Mouse (Mus musculus) kidney, postnatal 4 days (tissue): ENCODE results near the gene Ildr1.

ENCODE experiments used
- DNase-seq, 2 experiments: peaks; one replicate each; pipeline ENCODE4 v3.0.0; 2021; ENCODE audit warnings: mixed read lengths in 2 of 2

The Ildr1 gene

GRCm38 (mm10) chr16:36772996-36773395 is 79.2 kb downstream of the Ildr1 start:
- no peak for DNase-seq

- no peak for DNase-seq
These were observed 81.9 kb downstream of the Ildr1 start for GRCm38 (mm10) chr16:36775658-36776057.
